Mouse (Mus musculus): Measurements from ENCODE around the gene Tubb3. TPM values are rescaled to one million over a fixed set of nuclear protein-coding genes. Genes with fewer than 3 reads are reported as not detected.

Gene Tubb3
- polyA plus RNA-seq, 1 experiment from 2014 or later = 1,822 TPM

Other genes with a start within 250 kb of the Tubb3 start
- 0.11 TPM in 1 of 2 replicates, not detected in the other for gene Dpep1, start 225.2 kb upstream of the Tubb3 start, polyA plus RNA-seq (2015; fragmentation: Nextera tagmentation; extraction: Ambion mirVana)
- gene Chmp1a, start 198.7 kb upstream of the Tubb3 start, polyA plus RNA-seq (2015; fragmentation: Nextera tagmentation; extraction: Ambion mirVana) = 229 and 239 TPM in 2 replicates
- gene Spata33, start 198.6 kb upstream of the Tubb3 start, polyA plus RNA-seq (2015; fragmentation: Nextera tagmentation; extraction: Ambion mirVana) = 5.0 and 5.1 TPM in 2 replicates
- gene Cdk10, start 186.6 kb upstream of the Tubb3 start, polyA plus RNA-seq (2015; fragmentation: Nextera tagmentation; extraction: Ambion mirVana) = 45.9 and 49.2 TPM in 2 replicates
- 4.0 and 4.8 TPM in 2 replicates for gene Spata2l, start 175.2 kb upstream of the Tubb3 start, polyA plus RNA-seq (2015; fragmentation: Nextera tagmentation; extraction: Ambion mirVana)
- 26.1 and 26.5 TPM in 2 replicates for gene Zfp276, start 157.2 kb upstream of the Tubb3 start, polyA plus RNA-seq (2015; fragmentation: Nextera tagmentation; extraction: Ambion mirVana)
- 46.8 and 47.2 TPM in 2 replicates for gene Vps9d1, start 157.1 kb upstream of the Tubb3 start, polyA plus RNA-seq (2015; fragmentation: Nextera tagmentation; extraction: Ambion mirVana)
- 15.2 and 15.3 TPM in 2 replicates for gene Fanca, start 92.8 kb upstream of the Tubb3 start, polyA plus RNA-seq (2015; fragmentation: Nextera tagmentation; extraction: Ambion mirVana)
- 32.9 and 33.0 TPM in 2 replicates for gene Spire2, start 78.7 kb upstream of the Tubb3 start, polyA plus RNA-seq (2015; fragmentation: Nextera tagmentation; extraction: Ambion mirVana)
- 252 and 259 TPM in 2 replicates for gene Tcf25, start 37.7 kb upstream of the Tubb3 start, polyA plus RNA-seq (2015; fragmentation: Nextera tagmentation; extraction: Ambion mirVana)
- 0.15 and 0.23 TPM in 2 replicates for gene Mc1r, start 4.3 kb upstream of the Tubb3 start, polyA plus RNA-seq (2015; fragmentation: Nextera tagmentation; extraction: Ambion mirVana)
- 43.3 and 46.3 TPM in 2 replicates for gene Def8, start 12.1 kb downstream of the Tubb3 start, polyA plus RNA-seq (2015; fragmentation: Nextera tagmentation; extraction: Ambion mirVana)
- 59.5 and 62.4 TPM in 2 replicates for gene Afg3l1, start 66.5 kb downstream of the Tubb3 start, polyA plus RNA-seq (2015; fragmentation: Nextera tagmentation; extraction: Ambion mirVana)
- gene Dbndd1, start 104.0 kb downstream of the Tubb3 start, polyA plus RNA-seq (2015; fragmentation: Nextera tagmentation; extraction: Ambion mirVana) = 89.6 and 96.4 TPM in 2 replicates
- 43.8 and 44.0 TPM in 2 replicates for gene Gas8, start 107.4 kb downstream of the Tubb3 start, polyA plus RNA-seq (2015; fragmentation: Nextera tagmentation; extraction: Ambion mirVana)
- gene Rhou, start 242.5 kb downstream of the Tubb3 start, polyA plus RNA-seq (2015; fragmentation: Nextera tagmentation; extraction: Ambion mirVana) = 8.6 and 10.4 TPM in 2 replicates

All from forebrain, embryonic 15.5 days (tissue).